Mouse (Mus musculus): ENCODE results near the gene Scgb1a1. TPM values are rescaled to one million over a fixed set of nuclear protein-coding genes. Genes with fewer than 3 reads are reported as not detected.
"Not testable (repeated sequence)": the region's sequence is repeated elsewhere in the genome, so short reads cannot be mapped to it uniquely, and the experiment has no call there.

Scgb1a1 gene
- polyA plus RNA-seq, 1 experiment from 2014 or later, result not detected

- no peaks in the 10 kb centered on the region for H3K9me3 ChIP-seq
- no peaks in the 10 kb centered on the region for H3K36me3 ChIP-seq (replicated peaks)
- 83% methylated on average over 4 of the region's 4 CpGs for WGBS
Observed at GRCm38 (mm10) chr19:9058944-9059343, 28.8 kb downstream of the Scgb1a1 start.

GRCm38 (mm10) chr19:9058331-9058884 lies 29.4 kb downstream of the Scgb1a1 start:
- WGBS, result 75% methylated on average over 1 of the region's 1 CpGs
- DNase-seq (ENCODE audit: low spot score), result no peak
- no peak overlapping the region for H3K4me3 ChIP-seq
- no peaks in the 10 kb centered on the region for H3K9me3 ChIP-seq
- no peaks in the 10 kb centered on the region for H3K27me3 ChIP-seq (replicated peaks; ENCODE audit: low read depth, poor library complexity, severe bottlenecking)
- H3K36me3 ChIP-seq (replicated peaks), result no peaks in the 10 kb centered on the region
- H3K4me1 ChIP-seq, result peaks cover under 1% of the 10 kb centered on the region
- H3K27ac ChIP-seq (replicated peaks), result no peak overlapping the region

More at GRCm38 (mm10) chr19:9058944-9059343, 28.8 kb downstream of the Scgb1a1 start:
- H3K27ac ChIP-seq (replicated peaks), result no peak overlapping the region
- H3K4me3 ChIP-seq, result no peak overlapping the region
- H3K4me1 ChIP-seq, result no peaks in the 10 kb centered on the region
- no peak for DNase-seq (ENCODE audit: low spot score)
- H3K27me3 ChIP-seq (replicated peaks; ENCODE audit: low read depth, poor library complexity, severe bottlenecking), result no peaks in the 10 kb centered on the region

DNA sequence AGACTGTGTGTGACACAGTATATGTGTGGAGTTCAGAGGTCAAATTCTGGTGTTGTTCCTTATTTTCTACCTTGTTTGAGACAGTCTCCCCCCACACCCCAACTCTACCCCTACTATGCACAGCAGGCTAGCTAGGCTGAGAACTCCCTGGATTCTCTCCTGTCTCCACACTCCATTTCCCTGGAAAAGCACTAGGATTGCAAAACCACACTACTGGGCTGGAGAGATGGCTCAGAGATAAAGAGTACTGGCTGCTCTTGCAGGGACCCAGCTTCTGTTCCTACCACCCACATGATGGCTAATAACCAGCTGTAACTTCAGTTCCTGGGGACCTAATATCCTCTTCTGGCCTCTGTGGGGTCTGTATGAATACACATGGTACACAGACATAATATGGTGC lies 30.1 kb downstream of the Scgb1a1 start:
- Histone ChIP-seq H3K4me3 (no peak overlapping the region), H3K27ac (replicated peaks) (no peak overlapping the region), H3K4me1 (peaks cover 8% of the 10 kb centered on the region), H3K36me3 (replicated peaks) (no peaks in the 10 kb centered on the region), H3K27me3 (replicated peaks; ENCODE audit: low read depth, poor library complexity, severe bottlenecking) (no peaks in the 10 kb centered on the region), H3K9me3 (no peaks in the 10 kb centered on the region)
- DNase-seq (ENCODE audit: low spot score), result no peak

- Histone ChIP-seq H3K4me3 (no peak overlapping the region), H3K27me3 (replicated peaks; ENCODE audit: low read depth, poor library complexity, severe bottlenecking) (no peaks in the 10 kb centered on the region)
- WGBS, result 92% methylated on average over 4 of the region's 4 CpGs
Observed at GRCm38 (mm10) chr19:9055703-9056355, 31.9 kb downstream of the Scgb1a1 start.

DNA sequence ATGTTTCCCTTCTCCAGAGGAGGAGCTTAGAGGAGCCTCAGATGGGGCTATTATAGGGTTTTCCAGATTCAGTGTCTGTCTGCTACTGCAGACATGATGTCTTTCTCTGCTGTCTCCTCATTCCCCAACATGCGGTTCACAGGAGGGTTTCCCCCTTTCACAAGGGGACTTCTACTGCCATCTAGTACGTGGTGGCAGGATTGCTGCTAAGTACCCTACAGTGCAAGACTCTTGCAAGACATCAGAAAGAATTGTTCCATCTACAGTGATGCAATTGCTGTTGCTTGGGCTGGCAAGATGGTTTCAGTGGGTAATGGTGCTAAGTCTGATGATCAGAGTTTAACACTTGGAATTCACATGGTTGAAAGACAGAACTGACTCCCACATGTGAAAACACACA lies 32.6 kb downstream of the Scgb1a1 start:
- H3K27me3 ChIP-seq (replicated peaks; ENCODE audit: low read depth, poor library complexity, severe bottlenecking), result no peaks in the 10 kb centered on the region
- H3K4me3 ChIP-seq, result no peak overlapping the region
- WGBS, result 33% methylated on average over 2 of the region's 2 CpGs
- H3K36me3 ChIP-seq (replicated peaks), result no peaks in the 10 kb centered on the region
- DNase-seq (ENCODE audit: low spot score), result no peak
- no peaks in the 10 kb centered on the region for H3K9me3 ChIP-seq
- H3K27ac ChIP-seq (replicated peaks), result no peak overlapping the region
- peaks cover 11% of the 10 kb centered on the region for H3K4me1 ChIP-seq

More at GRCm38 (mm10) chr19:9055703-9056355, 31.9 kb downstream of the Scgb1a1 start:
- no peaks in the 10 kb centered on the region for H3K36me3 ChIP-seq (replicated peaks)
- no peaks in the 10 kb centered on the region for H3K9me3 ChIP-seq
- H3K27ac ChIP-seq (replicated peaks), result no peak overlapping the region
- no peak for DNase-seq (ENCODE audit: low spot score)
- H3K4me1 ChIP-seq, result peaks cover 10% of the 10 kb centered on the region

DNA sequence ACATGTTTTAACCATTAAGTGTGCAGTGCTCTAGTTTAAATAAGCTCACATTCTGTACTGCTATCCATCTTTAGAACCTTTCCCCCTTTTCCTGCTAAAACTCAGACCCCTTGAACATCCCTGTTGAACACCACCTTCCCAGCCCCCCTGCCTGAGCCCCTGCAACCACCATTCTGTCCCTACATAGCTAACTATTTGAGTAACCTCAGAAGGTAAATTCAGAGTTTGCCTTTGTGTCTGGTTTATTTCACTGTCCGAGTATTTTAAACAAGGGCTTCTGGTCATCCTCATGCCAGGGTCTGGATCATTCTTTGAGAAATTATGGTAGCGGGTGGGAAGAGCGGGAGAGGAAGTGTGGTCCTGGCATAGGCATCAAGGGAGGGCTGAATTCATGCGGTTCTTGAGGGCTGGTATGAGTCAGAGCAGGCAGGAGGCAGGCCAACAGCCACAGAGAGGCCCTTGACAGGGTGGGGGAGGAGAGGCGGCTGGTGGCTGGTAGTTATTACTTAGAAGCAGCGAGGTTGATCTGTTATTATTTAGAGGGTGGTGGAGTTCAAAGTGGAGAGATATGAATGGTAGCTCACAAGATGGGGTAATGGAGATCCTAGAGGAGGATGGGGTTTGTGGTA lies 34.8 kb downstream of the Scgb1a1 start:
- peak; percentile 52 for DNase-seq (ENCODE audit: low spot score)
- H3K9me3 ChIP-seq, result no peaks in the 10 kb centered on the region
- H3K36me3 ChIP-seq (replicated peaks), result no peaks in the 10 kb centered on the region
- peaks cover 12% of the 10 kb centered on the region for H3K4me1 ChIP-seq
- H3K4me3 ChIP-seq, result no peak overlapping the region
- peak overlapping the region; percentile 26 for H3K27ac ChIP-seq (replicated peaks)
- H3K27me3 ChIP-seq (replicated peaks; ENCODE audit: low read depth, poor library complexity, severe bottlenecking), result no peaks in the 10 kb centered on the region
- WGBS, result 55% methylated on average over 6 of the region's 6 CpGs

DNA sequence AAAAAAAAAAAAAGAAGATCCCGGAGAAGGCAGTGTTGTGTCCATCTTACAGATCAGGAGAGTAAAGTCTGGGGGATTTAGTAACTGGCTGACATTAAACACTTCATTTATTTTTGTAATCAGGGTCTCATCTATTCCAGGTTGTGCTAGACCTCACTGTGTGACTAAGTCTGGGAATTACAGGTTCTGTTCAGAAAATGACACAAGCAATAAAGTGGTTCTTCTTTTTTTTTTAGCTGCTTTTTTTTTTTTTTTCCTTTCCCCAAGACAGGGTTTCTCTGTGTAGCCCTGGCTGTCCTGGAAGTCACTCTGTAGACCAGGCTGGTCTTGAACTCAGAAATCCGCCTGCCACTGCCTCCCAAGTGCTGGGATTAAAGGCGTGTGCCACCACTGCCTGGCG lies 35.8 kb downstream of the Scgb1a1 start:
- peaks cover 21% of the 10 kb centered on the region for H3K4me1 ChIP-seq
- H3K4me3 ChIP-seq; H3K27me3 ChIP-seq (replicated peaks; ENCODE audit: low read depth, poor library complexity, severe bottlenecking); DNase-seq (ENCODE audit: low spot score); H3K36me3 ChIP-seq (replicated peaks); H3K9me3 ChIP-seq; H3K27ac ChIP-seq (replicated peaks): not testable (repeated sequence)
- 89% methylated on average over 4 of the region's 4 CpGs for WGBS

DNA sequence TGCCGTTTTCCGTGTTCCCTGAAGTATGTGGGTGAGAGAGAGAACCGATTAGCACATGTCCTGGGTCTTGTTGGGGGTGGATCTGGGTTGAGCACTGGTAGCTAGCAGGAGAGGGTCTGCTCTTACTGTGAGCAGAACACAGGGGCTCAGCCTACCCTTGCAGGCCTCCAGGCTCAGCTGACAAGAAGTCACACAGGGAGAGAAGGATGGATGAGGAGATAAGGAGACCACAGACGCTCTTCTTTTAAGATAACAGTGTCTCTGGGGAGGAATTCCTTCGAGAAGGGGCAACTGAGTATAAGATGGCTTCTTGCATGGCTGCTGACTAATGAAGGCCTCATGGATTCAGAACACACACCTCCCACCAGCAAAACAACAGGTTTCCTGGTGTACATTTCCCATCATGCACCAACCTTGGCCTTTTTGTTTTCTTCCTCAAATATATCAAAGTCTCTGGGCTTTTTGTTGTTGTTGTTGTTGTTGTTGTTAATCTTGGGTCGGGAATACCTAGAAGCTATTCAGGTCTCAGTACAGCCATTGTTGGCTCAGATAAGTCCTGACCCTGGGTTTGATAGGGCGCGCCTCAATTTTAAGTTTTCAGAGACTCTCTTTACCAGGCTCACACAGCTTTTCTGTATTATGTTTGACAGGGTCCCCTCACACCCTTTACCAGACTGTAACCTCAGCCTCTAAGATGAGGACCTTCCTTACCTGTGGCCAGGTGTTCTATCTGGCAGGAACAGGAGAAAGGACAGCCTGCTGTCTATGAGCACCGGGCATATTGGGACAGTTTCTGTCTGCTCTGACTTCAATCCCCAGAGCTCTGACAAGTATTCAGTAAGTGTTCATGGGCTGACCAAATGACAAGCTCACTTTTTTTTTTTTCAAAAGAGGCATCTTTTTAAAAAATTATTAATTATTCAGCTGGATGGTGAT lies 37.2 kb downstream of the Scgb1a1 start:
- H3K4me1 ChIP-seq, result peaks cover 24% of the 10 kb centered on the region
- no peak for DNase-seq (ENCODE audit: low spot score)
- H3K36me3 ChIP-seq (replicated peaks), result no peaks in the 10 kb centered on the region
- no peak overlapping the region for H3K4me3 ChIP-seq
- H3K9me3 ChIP-seq, result no peaks in the 10 kb centered on the region
- H3K27ac ChIP-seq (replicated peaks), result 0 out of 2 replicates have a peak overlapping the region, but pooled peaks have one; percentile 24
- WGBS, result 76% methylated on average over 9 of the region's 9 CpGs
- H3K27me3 ChIP-seq (replicated peaks; ENCODE audit: low read depth, poor library complexity, severe bottlenecking), result no peaks in the 10 kb centered on the region

DNA sequence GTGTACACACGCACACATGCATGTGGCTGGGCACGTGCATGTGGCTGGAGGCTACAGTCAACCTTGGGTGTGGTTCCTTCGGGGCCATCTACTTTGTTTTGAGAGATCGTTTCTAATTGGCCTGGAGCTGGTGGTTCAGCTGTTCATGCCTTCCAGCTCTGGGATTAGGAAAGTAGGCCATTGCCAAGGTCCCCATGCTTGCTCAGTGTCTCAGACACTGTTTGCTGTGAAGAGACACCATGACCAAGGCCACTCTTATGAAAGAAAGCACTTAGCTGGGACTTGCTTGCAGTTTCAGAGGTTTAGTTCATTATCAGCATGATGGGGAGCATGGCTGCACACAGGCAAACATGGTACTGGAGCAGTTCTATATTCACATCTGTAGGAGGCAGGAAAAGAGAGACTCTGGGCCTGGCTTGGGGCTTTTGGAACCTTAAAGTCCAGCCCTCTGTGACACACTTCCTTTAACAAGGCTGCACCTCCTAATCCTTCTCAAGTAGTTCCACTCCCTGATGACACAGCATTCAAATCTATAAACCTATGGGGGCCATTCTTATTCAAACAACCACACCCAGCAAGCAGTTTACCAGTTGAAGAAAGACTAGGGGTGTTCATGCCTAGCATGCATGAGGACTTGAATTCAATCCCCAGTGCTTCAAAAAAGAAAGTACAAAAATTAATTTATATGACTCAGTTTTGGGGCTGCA lies 38.6 kb downstream of the Scgb1a1 start:
- Histone ChIP-seq H3K4me1 (peaks cover 24% of the 10 kb centered on the region), H3K9me3 (no peaks in the 10 kb centered on the region), H3K36me3 (replicated peaks) (no peaks in the 10 kb centered on the region), H3K27me3 (replicated peaks; ENCODE audit: low read depth, poor library complexity, severe bottlenecking) (no peaks in the 10 kb centered on the region), H3K27ac (replicated peaks) (no peak overlapping the region), H3K4me3 (no peak overlapping the region)
- DNase-seq (ENCODE audit: low spot score), result no peak
- WGBS, result 92% methylated on average over 4 of the region's 4 CpGs

- no peaks in the 10 kb centered on the region for H3K36me3 ChIP-seq (replicated peaks)
- 80% methylated on average over 1 of the region's 1 CpGs for WGBS
- H3K4me3 ChIP-seq, result no peak overlapping the region
- DNase-seq (ENCODE audit: low spot score), result no peak
- H3K27me3 ChIP-seq (replicated peaks; ENCODE audit: low read depth, poor library complexity, severe bottlenecking), result no peaks in the 10 kb centered on the region
- H3K4me1 ChIP-seq, result peaks cover 18% of the 10 kb centered on the region
- no peaks in the 10 kb centered on the region for H3K9me3 ChIP-seq
- peak overlapping the region; percentile 44; the same call in 1 of the 2 replicates for H3K27ac ChIP-seq (replicated peaks)
Observed at GRCm38 (mm10) chr19:9047946-9048387, 39.8 kb downstream of the Scgb1a1 start.

DNA sequence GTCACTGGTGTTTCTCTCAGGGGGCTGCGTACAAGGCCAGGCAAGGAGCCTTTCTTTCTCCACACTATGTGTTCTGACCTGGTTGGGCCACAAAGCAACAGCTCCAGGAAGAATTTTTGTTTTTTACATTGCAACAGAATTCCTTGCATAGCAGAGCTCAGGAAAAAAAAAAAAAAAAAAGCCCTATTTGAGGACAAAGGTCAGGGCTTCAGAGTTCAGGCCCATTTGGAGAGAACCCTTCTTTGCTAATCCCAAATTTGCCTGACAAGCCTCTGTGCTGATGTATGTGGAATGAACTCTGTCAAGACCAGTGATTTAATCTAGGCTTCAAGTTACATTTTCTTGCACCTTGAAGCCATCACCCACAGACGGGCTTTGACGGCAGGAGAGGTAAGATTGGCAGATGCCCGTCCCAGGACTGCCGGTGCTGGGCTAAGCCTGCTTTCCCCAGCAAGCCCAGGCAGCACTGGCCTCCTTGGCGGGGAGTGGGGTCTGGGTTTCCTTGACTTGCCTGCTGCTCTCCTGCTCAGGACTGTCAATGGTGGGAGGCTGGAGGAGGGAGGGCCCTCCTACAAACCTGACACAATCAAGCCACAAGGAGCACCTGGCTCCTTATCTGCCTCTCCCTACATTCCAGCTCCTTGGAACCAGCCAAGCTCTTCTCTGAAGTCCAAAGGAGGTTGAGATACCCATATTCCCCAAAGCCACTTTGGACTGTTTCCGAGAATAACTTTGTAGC lies 40.4 kb downstream of the Scgb1a1 start:
- Histone ChIP-seq H3K27me3 (replicated peaks; ENCODE audit: low read depth, poor library complexity, severe bottlenecking) (no peaks in the 10 kb centered on the region), H3K36me3 (replicated peaks) (no peaks in the 10 kb centered on the region), H3K27ac (replicated peaks) (peak overlapping the region; percentile 44; the same call in 1 of the 2 replicates), H3K4me3 (no peak overlapping the region), H3K4me1 (peaks cover 14% of the 10 kb centered on the region), H3K9me3 (no peaks in the 10 kb centered on the region)
- peak; percentile 43 for DNase-seq (ENCODE audit: low spot score)
- WGBS, result 56% methylated on average over 7 of the region's 7 CpGs
